Mouse (Mus musculus) embryonic fibroblast, embryonic 13.5 days (primary cell): ENCODE measurements at regions not wholly inside any gene's neighbourhood (a gene's known extent, or its start where the extent isn't known, plus 50 kb on each side); places are given as distances from the start of the nearest gene placed in this dataset.

Experiments used
- CTCF ChIP-seq: IDR thresholded peaks from 2 replicates; pipeline ENCODE4 v1.5.1; 2011; ENCODE audit warnings: mild to moderate bottlenecking, control low read depth, low read length, moderate library complexity, borderline replicate concordance; ENCODE audit not compliant: insufficient read depth
- POLR2A ChIP-seq: IDR thresholded peaks from 2 replicates; pipeline ENCODE4 v1.6.1; 2011; ENCODE audit warnings: low read depth, mild to moderate bottlenecking, control low read depth, low read length, moderate library complexity

- TF ChIP-seq CTCF (no peak), POLR2A (no peak)
Measured at GRCm38 (mm10) chr6:99890805-99891204, 164.6 kb upstream of the Prok2 start.
